Mouse (Mus musculus) brain, embryonic 14.5 days (tissue): ENCODE data around the gene Wwox.

ENCODE experiments used
- CTCF ChIP-seq: fragments of 200-500 bp; IDR thresholded peaks from 2 replicates; pipeline ENCODE4 v1.5.1; 2012; ENCODE audit warnings: inconsistent platforms, mild to moderate bottlenecking, moderate library complexity, borderline replicate concordance; ENCODE audit not compliant: insufficient read depth, insufficient read length; ENCODE audit errors: extremely low read depth
- POLR2A ChIP-seq: fragments of 200-500 bp; IDR thresholded peaks from 2 replicates; pipeline ENCODE4 v1.6.1; 2012; ENCODE audit warnings: mild to moderate bottlenecking, inconsistent platforms, borderline replicate concordance; ENCODE audit not compliant: poor library complexity, insufficient read depth, insufficient read length, severe bottlenecking; ENCODE audit errors: extremely low read depth

GRCm38 (mm10) chr8:114510226-114510625 lies 70.8 kb downstream of the Wwox start:
- TF ChIP-seq POLR2A: no peak
- TF ChIP-seq CTCF: no peak
